Mouse (Mus musculus): ENCODE data around the gene F11. TPM values are rescaled to one million over a fixed set of nuclear protein-coding genes. Genes with fewer than 3 reads are reported as not detected.

The F11 gene
- not detected in 2 replicates for polyA plus RNA-seq (2011; ENCODE audit: insufficient read depth, insufficient read length, low replicate concordance, missing spikeins)

DNA sequence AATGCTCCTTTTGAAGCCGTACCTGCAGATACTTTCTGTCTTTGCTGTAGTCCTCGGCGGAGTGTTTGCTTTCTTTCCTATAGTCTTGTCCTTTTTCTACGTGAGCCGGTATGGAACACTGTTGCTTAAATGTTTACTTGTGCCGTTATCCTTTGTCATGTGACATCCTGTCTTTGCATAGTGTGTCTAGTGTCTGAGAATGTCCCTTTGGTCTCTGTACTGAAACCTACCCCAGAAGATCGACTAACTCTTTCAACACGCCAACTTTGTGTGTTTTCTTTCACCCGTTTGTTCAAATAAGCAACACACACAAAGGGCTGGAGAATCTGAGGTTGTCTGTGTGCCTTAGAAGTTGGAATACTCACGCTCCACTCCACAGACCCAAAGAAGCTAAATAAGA, at the start of gene F11:
Gene F11, minus strand, starts transcription at position 112 of the 400 bp plus-strand sequence.
- Histone ChIP-seq H3K27ac (ENCODE audit: control insufficient read depth, insufficient read depth, low read depth, low read length, poor library complexity) (no peak within 1 kb of the TSS), H3K4me3 (replicated peaks; ENCODE audit: control insufficient read depth, low read depth, low read length) (no peak within 1 kb of the TSS), H3K4me1 (ENCODE audit: control insufficient read depth, insufficient read depth, low read length) (no peaks in the 10 kb centered on the region)
- 75% methylated on average over 10 of the region's 10 CpGs for WGBS
- TF ChIP-seq POLR2A (IDR thresholded peaks at IDR 0.05; ENCODE audit: borderline replicate concordance, control insufficient read depth, low read depth, low read length), result no peak
- TF ChIP-seq CTCF (IDR thresholded peaks at IDR 0.05; ENCODE audit: control insufficient read depth, insufficient read depth, low read length), result no peak

DNA sequence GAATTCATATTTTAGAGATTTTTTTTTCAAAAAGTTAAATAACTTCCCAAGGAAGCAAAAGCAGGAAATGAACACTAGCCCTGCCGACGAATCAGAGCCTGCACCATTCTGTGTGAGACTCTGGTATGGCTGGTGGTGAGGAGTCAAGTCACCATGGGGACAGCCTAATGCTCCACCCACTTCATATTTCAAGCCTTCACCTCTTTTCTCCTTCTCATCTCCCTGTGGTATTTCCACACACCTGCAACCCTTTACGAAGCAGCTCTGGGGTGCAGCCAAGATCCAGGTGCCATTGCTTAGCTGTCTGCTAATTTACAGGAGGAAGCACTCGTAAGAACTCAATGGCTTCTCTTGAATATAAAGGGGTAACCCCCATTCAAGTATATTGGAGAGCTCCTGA, 49.1 kb upstream of the F11 start:
- no peak overlapping the region for H3K4me3 ChIP-seq (replicated peaks; ENCODE audit: control insufficient read depth, low read depth, low read length)
- H3K4me1 ChIP-seq (ENCODE audit: control insufficient read depth, insufficient read depth, low read length), result no peaks in the 10 kb centered on the region
- TF ChIP-seq CTCF (IDR thresholded peaks at IDR 0.05; ENCODE audit: control insufficient read depth, insufficient read depth, low read length) (no peak), POLR2A (IDR thresholded peaks at IDR 0.05; ENCODE audit: borderline replicate concordance, control insufficient read depth, low read depth, low read length) (no peak)
- H3K27ac ChIP-seq (ENCODE audit: control insufficient read depth, insufficient read depth, low read depth, low read length, poor library complexity), result no peak overlapping the region
- 87% methylated on average over 4 of the region's 4 CpGs for WGBS

DNA sequence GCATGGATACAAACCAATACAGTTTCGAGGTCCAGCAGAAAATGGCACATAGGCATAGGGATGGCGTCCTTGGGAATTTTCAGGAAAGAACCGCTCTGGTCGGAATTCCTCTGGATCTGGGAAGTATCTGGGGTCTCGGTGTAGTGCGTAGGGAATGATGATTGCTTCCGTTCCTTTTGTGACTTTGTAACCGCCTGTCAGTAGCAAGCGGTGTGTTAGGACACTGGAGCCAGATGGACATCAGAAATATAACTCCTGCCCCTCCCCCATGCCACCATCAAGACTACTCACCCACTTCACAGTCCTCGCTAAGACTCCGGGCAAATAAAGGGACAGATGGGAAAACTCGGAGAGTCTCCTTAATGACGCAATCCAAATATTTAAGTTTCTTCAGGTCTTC, 46.5 kb upstream of the F11 start, which contains the start of gene Gm45753:
Gene Gm45753, minus strand, starts transcription at position 101 of the 400 bp plus-strand sequence.
- WGBS, result 87% methylated on average over 13 of the region's 13 CpGs
- Histone ChIP-seq H3K27ac (ENCODE audit: control insufficient read depth, insufficient read depth, low read depth, low read length, poor library complexity) (no peak within 1 kb of the TSS), H3K4me1 (ENCODE audit: control insufficient read depth, insufficient read depth, low read length) (no peaks in the 10 kb centered on the region), H3K4me3 (replicated peaks; ENCODE audit: control insufficient read depth, low read depth, low read length) (no peak within 1 kb of the TSS)
- TF ChIP-seq POLR2A (IDR thresholded peaks at IDR 0.05; ENCODE audit: borderline replicate concordance, control insufficient read depth, low read depth, low read length) (no peak), CTCF (IDR thresholded peaks at IDR 0.05; ENCODE audit: control insufficient read depth, insufficient read depth, low read length) (no peak)

DNA sequence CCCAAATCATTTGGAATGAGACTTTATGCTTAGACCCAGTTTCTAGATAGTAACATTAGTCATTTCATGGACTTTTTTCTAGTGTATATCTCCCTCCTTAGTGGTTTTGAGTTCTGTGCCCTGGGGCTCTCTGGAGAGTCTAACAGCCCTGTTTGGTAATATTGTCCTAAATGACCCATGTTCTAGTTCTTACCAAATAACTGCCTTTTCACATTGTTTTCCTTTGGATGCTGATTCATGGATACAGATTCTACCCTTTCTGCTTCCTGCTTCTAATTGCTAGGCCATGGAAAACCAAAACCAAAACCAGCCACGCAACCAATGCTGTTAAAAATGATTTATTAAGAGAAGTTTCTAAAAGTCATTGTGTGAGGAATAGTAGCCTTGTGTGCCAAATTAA, 43.6 kb upstream of the F11 start:
- TF ChIP-seq POLR2A (IDR thresholded peaks at IDR 0.05; ENCODE audit: borderline replicate concordance, control insufficient read depth, low read depth, low read length), result no peak
- no peak for TF ChIP-seq CTCF (IDR thresholded peaks at IDR 0.05; ENCODE audit: control insufficient read depth, insufficient read depth, low read length)
- H3K4me3 ChIP-seq (replicated peaks; ENCODE audit: control insufficient read depth, low read depth, low read length), result no peak overlapping the region
- WGBS, result 83% methylated on average over 1 of the region's 1 CpGs
- no peaks in the 10 kb centered on the region for H3K4me1 ChIP-seq (ENCODE audit: control insufficient read depth, insufficient read depth, low read length)
- no peak overlapping the region for H3K27ac ChIP-seq (ENCODE audit: control insufficient read depth, insufficient read depth, low read depth, low read length, poor library complexity)

DNA sequence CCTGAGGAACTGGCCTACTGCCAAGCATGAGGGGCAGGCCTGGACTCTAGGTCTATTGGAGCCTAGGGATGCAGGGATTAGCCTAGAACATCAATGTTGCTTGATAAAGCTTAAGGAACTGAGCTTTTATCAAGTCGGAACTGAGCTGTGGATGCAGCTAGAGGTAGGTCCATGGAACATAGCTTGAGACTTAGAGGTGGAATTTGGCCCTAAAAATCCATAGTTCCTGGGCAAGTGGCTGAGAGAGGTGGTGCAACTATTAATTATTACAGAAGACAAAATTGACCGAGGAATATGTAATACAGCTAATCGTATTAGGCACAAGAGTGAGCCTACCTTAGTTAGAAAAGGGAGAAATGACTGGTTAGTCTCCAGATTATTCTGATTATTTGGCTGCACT, 42.5 kb upstream of the F11 start:
- Histone ChIP-seq H3K4me1 (ENCODE audit: control insufficient read depth, insufficient read depth, low read length) (no peaks in the 10 kb centered on the region), H3K4me3 (replicated peaks; ENCODE audit: control insufficient read depth, low read depth, low read length) (no peak overlapping the region), H3K27ac (ENCODE audit: control insufficient read depth, insufficient read depth, low read depth, low read length, poor library complexity) (no peak overlapping the region)
- WGBS, result 81% methylated on average over 3 of the region's 3 CpGs
- TF ChIP-seq POLR2A (IDR thresholded peaks at IDR 0.05; ENCODE audit: borderline replicate concordance, control insufficient read depth, low read depth, low read length) (no peak), CTCF (IDR thresholded peaks at IDR 0.05; ENCODE audit: control insufficient read depth, insufficient read depth, low read length) (no peak)

DNA sequence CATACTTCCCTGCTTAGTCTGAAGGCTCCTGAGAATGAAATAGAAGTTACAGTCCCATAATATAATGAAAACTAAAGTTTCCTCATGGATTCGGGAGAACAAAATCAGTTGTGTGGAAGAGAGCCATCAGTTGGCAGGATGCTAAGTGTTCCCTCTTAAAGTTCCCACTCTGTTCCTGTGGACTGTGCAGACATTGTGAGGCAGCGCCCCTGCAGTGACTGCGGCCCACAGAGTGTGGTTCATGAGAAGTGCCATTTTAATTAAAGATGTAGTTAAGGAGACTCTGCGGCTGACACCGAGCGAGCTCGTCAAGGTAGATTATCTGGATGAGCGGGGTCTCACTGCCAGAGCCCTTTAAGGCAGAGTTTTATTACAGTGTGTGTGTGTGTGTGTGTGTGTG, 40.6 kb upstream of the F11 start:
- TF ChIP-seq POLR2A (IDR thresholded peaks at IDR 0.05; ENCODE audit: borderline replicate concordance, control insufficient read depth, low read depth, low read length), result no peak
- TF ChIP-seq CTCF (IDR thresholded peaks at IDR 0.05; ENCODE audit: control insufficient read depth, insufficient read depth, low read length), result no peak
- Histone ChIP-seq H3K27ac (ENCODE audit: control insufficient read depth, insufficient read depth, low read depth, low read length, poor library complexity) (no peak overlapping the region), H3K4me3 (replicated peaks; ENCODE audit: control insufficient read depth, low read depth, low read length) (no peak overlapping the region), H3K4me1 (ENCODE audit: control insufficient read depth, insufficient read depth, low read length) (no peaks in the 10 kb centered on the region)
- 89% methylated on average over 8 of the region's 8 CpGs for WGBS

DNA sequence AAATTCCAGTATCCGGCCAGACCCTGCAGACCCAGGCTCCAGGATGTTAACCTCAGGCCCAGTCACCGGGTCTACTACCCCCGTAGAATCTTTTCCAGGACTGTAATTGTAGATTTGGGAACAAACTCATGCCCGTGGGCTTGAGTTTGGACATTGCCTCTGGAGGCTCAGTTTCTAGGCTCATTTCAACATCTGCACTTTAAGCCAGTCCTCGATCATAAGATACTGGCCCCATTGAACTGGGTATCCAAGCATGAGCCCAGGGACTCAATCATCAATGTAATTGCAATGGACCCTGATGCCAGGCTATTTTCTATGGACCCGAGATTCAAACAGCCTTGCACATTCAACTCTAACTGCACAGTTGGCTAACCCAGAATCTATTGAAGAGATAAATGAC, 33.4 kb upstream of the F11 start:
- Histone ChIP-seq H3K4me1 (ENCODE audit: control insufficient read depth, insufficient read depth, low read length) (no peaks in the 10 kb centered on the region), H3K4me3 (replicated peaks; ENCODE audit: control insufficient read depth, low read depth, low read length) (no peak overlapping the region), H3K27ac (ENCODE audit: control insufficient read depth, insufficient read depth, low read depth, low read length, poor library complexity) (no peak overlapping the region)
- TF ChIP-seq POLR2A (IDR thresholded peaks at IDR 0.05; ENCODE audit: borderline replicate concordance, control insufficient read depth, low read depth, low read length) (no peak), CTCF (IDR thresholded peaks at IDR 0.05; ENCODE audit: control insufficient read depth, insufficient read depth, low read length) (no peak)
- 79% methylated on average over 6 of the region's 6 CpGs for WGBS

DNA sequence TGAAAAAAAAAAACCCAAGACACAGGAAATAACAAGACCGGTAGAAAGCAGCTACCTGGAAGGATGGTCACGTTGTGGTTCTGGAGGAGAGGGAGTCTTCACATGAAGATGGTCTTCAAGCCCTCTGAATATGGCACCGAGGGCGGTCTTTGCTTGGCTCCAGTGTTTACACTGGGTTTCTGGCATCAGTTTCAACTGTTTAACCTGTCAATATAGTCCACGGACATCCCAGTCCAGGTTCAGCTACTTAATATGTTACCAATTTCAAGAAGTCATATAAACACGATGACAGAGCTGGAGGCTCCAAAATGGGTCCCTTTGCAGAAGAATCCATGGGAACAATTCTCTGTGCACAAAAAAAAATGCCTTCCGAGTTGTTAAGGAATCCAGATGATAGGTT, 32.9 kb upstream of the F11 start, which contains the start of gene Klkb1:
Gene Klkb1, minus strand, starts transcription at position 173 of the 400 bp plus-strand sequence.
- no peak within 1 kb of the TSS for H3K27ac ChIP-seq (ENCODE audit: control insufficient read depth, insufficient read depth, low read depth, low read length, poor library complexity)
- no peak within 1 kb of the TSS for H3K4me3 ChIP-seq (replicated peaks; ENCODE audit: control insufficient read depth, low read depth, low read length)
- 82% methylated on average over 7 of the region's 7 CpGs for WGBS
- no peaks in the 10 kb centered on the region for H3K4me1 ChIP-seq (ENCODE audit: control insufficient read depth, insufficient read depth, low read length)
- no peak for TF ChIP-seq POLR2A (IDR thresholded peaks at IDR 0.05; ENCODE audit: borderline replicate concordance, control insufficient read depth, low read depth, low read length)
- no peak for TF ChIP-seq CTCF (IDR thresholded peaks at IDR 0.05; ENCODE audit: control insufficient read depth, insufficient read depth, low read length)

DNA sequence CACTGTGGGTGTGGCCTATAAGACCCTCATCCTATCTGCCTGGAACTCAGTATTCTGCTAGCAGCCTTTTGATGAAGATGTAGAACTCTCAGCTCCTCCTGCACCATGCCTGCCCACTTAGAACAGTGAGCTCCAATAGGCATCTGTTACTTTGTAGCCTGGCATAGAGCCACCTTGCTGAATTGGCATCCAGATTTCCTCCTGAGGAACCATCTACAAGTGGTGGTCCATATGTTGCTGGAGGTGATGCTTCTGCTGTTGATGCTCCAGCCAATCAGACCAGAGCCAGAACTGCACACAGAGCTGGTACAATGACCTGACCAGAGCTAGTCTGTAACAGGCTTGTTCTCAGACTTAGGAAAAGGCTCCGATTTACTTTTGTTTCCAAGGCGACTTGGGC, 30.0 kb upstream of the F11 start:
- 79% methylated on average over 2 of the region's 2 CpGs for WGBS
- H3K4me3 ChIP-seq (replicated peaks; ENCODE audit: control insufficient read depth, low read depth, low read length), result no peak overlapping the region

More for the DNA sequence above, 30.0 kb upstream of the F11 start:
- TF ChIP-seq CTCF (IDR thresholded peaks at IDR 0.05; ENCODE audit: control insufficient read depth, insufficient read depth, low read length) (no peak), POLR2A (IDR thresholded peaks at IDR 0.05; ENCODE audit: borderline replicate concordance, control insufficient read depth, low read depth, low read length) (no peak)
- Histone ChIP-seq H3K27ac (ENCODE audit: control insufficient read depth, insufficient read depth, low read depth, low read length, poor library complexity) (no peak overlapping the region), H3K4me1 (ENCODE audit: control insufficient read depth, insufficient read depth, low read length) (no peaks in the 10 kb centered on the region)
